Mouse (Mus musculus) MEL (cell line): Measurements from ENCODE around the gene Amhr2. TPM values are rescaled to one million over a fixed set of nuclear protein-coding genes. Genes with fewer than 3 reads are reported as not detected.

Source experiments
- DNase-seq: peaks from one replicate; pipeline ENCODE4 v3.0.0; 2011; ENCODE audit warnings: low read depth, low spot score
- H3K27ac ChIP-seq: 2 replicates; pipeline ENCODE4 v1.5.1; 2012; ENCODE audit warnings: low read depth, mild to moderate bottlenecking, control low read depth, low read length, moderate library complexity; ENCODE audit not compliant: control insufficient read depth
- H3K27me3 ChIP-seq, 2 experiments: fragments of 150-350 bp in 1 of 2; sonication (generic) in 1 of 2; 2 replicates each; pipeline ENCODE4 v1.6.1; 2012; ENCODE audit warnings: low read length in 2 of 2, mild to moderate bottlenecking in 2 of 2, improper control_type of control experiment in 1 of 2, moderate library complexity in 1 of 2; ENCODE audit not compliant: insufficient read depth in 2 of 2, control insufficient read depth in 1 of 2
- H3K36me3 ChIP-seq, 2 experiments: 2 replicates each; pipeline ENCODE4 v1.6.1; 2012 to 2014; ENCODE audit warnings: low read length in 2 of 2, improper control_type of control experiment in 1 of 2, inconsistent platforms in 1 of 2, mild to moderate bottlenecking in 1 of 2; ENCODE audit not compliant: insufficient read depth in 2 of 2, control insufficient read depth in 1 of 2
- H3K4me1 ChIP-seq, 2 experiments: fragments of 150-350 bp in 1 of 2; sonication (generic) in 1 of 2; 2 replicates each; pipeline ENCODE4 v1.6.1; 2012; ENCODE audit warnings: low read length in 2 of 2, improper control_type of control experiment in 1 of 2, mild to moderate bottlenecking in 1 of 2; ENCODE audit not compliant: insufficient read depth in 2 of 2, control insufficient read depth in 1 of 2
- H3K4me3 ChIP-seq, 2 experiments: fragments of 150-350 bp in 1 of 2; sonication (generic) in 1 of 2; 2 replicates each; pipeline ENCODE4 v1.5.1; 2012; ENCODE audit warnings: low read depth in 2 of 2, low read length in 2 of 2, mild to moderate bottlenecking in 2 of 2, moderate library complexity in 2 of 2, control low read depth in 1 of 2, improper control_type of control experiment in 1 of 2; ENCODE audit not compliant: control insufficient read depth in 1 of 2, insufficient read depth in 1 of 2
- H3K79me2 ChIP-seq: 2 replicates; pipeline ENCODE4 v1.6.1; 2012; ENCODE audit warnings: mild to moderate bottlenecking, low read length, moderate library complexity; ENCODE audit not compliant: control insufficient read depth, poor library complexity, insufficient read depth
- H3K9ac ChIP-seq: 2 replicates; pipeline ENCODE4 v1.6.1; 2012; ENCODE audit warnings: low read depth, mild to moderate bottlenecking, control low read depth, low read length, moderate library complexity; ENCODE audit not compliant: control insufficient read depth, poor library complexity, severe bottlenecking
- H3K9me3 ChIP-seq: fragments of 150-350 bp; sonication (generic); replicated peaks from 2 replicates; pipeline ENCODE4 v1.6.1; 2012; ENCODE audit warnings: mild to moderate bottlenecking, low read length, improper control_type of control experiment, moderate library complexity; ENCODE audit not compliant: insufficient read depth
- BHLHE40 ChIP-seq: IDR thresholded peaks from 2 replicates; pipeline ENCODE4 v1.6.1; 2012; ENCODE audit warnings: low read depth, mild to moderate bottlenecking, inconsistent platforms, low read length, improper control_type of control experiment, borderline replicate concordance
- CHD1 ChIP-seq: IDR thresholded peaks from 2 replicates; pipeline ENCODE4 v1.6.1; 2012; ENCODE audit warnings: low read depth, mild to moderate bottlenecking, inconsistent platforms, low read length, improper control_type of control experiment
- CTCF ChIP-seq, 3 experiments: IDR thresholded peaks in 2 of 3; conservative IDR thresholded peaks in 1 of 3; 2 replicates each; pipeline ENCODE4 v1.5.1; 2011 to 2012; ENCODE audit warnings: low read length in 3 of 3, low read depth in 2 of 3, mild to moderate bottlenecking in 2 of 3, improper control_type of control experiment in 1 of 3, inconsistent platforms in 1 of 3, mixed read lengths in 1 of 3, moderate library complexity in 1 of 3; ENCODE audit not compliant: control insufficient read depth in 1 of 3, insufficient read depth in 1 of 3, poor library complexity in 1 of 3, severe bottlenecking in 1 of 3
- E2F4 ChIP-seq: IDR thresholded peaks from 2 replicates; pipeline ENCODE4 v1.6.1; 2011; ENCODE audit warnings: low read depth, low read length, improper control_type of control experiment, borderline replicate concordance
- ELF1 ChIP-seq: IDR thresholded peaks from 2 replicates; pipeline ENCODE4 v1.6.1; 2014; ENCODE audit warnings: low read depth, mild to moderate bottlenecking, inconsistent platforms, low read length, improper control_type of control experiment, moderate library complexity
- GABPA ChIP-seq: IDR thresholded peaks from 2 replicates; pipeline ENCODE4 v1.6.1; 2012; ENCODE audit warnings: low read depth, mild to moderate bottlenecking, inconsistent platforms, low read length, improper control_type of control experiment, moderate library complexity
- GATA1 ChIP-seq: IDR thresholded peaks from 2 replicates; pipeline ENCODE4 v1.6.1; 2011; ENCODE audit warnings: low read depth, low read length, improper control_type of control experiment
- JUND ChIP-seq: IDR thresholded peaks from 2 replicates; pipeline ENCODE4 v1.6.1; 2011; ENCODE audit warnings: low read depth, mild to moderate bottlenecking, improper control_type of control experiment, low read length
- NELFE ChIP-seq: IDR thresholded peaks from 2 replicates; pipeline ENCODE4 v1.6.1; 2011; ENCODE audit warnings: low read depth, low read length, improper control_type of control experiment
- POLR2A ChIP-seq, 2 experiments: IDR thresholded peaks; 2 replicates each; pipeline ENCODE4 v1.6.1; 2011 to 2012; ENCODE audit warnings: low read length in 2 of 2, mild to moderate bottlenecking in 2 of 2, control low read depth in 1 of 2, improper control_type of control experiment in 1 of 2, low read depth in 1 of 2, moderate library complexity in 1 of 2; ENCODE audit not compliant: control insufficient read depth in 1 of 2, insufficient read depth in 1 of 2, poor library complexity in 1 of 2
- POLR2AphosphoS2 ChIP-seq: IDR thresholded peaks from 2 replicates; pipeline ENCODE4 v1.6.1; 2011; ENCODE audit warnings: low read length, improper control_type of control experiment
- RAD21 ChIP-seq: IDR thresholded peaks from 2 replicates; pipeline ENCODE4 v1.6.1; 2011; ENCODE audit warnings: mild to moderate bottlenecking, low read depth, low read length, improper control_type of control experiment
- SMC3 ChIP-seq: IDR thresholded peaks from 2 replicates; pipeline ENCODE4 v1.6.1; 2011; ENCODE audit warnings: low read depth, low read length, improper control_type of control experiment
- TAL1 ChIP-seq: IDR thresholded peaks from 2 replicates; pipeline ENCODE4 v1.6.1; 2012; ENCODE audit warnings: mild to moderate bottlenecking, inconsistent platforms, low read length, moderate library complexity, mixed read lengths
- TBP ChIP-seq: IDR thresholded peaks from 2 replicates; pipeline ENCODE4 v1.8.0; 2011; ENCODE audit warnings: low read depth, low read length, improper control_type of control experiment
- UBTF ChIP-seq: IDR thresholded peaks from 2 replicates; pipeline ENCODE4 v1.6.1; 2012; ENCODE audit warnings: low read depth, mild to moderate bottlenecking, inconsistent platforms, low read length, improper control_type of control experiment, moderate library complexity, borderline replicate concordance; ENCODE audit not compliant: insufficient read depth
- USF2 ChIP-seq, 2 experiments: IDR thresholded peaks; 2 replicates each; pipeline ENCODE4 v1.6.1; 2011 to 2012; ENCODE audit warnings: improper control_type of control experiment in 2 of 2, low read length in 2 of 2, borderline replicate concordance in 1 of 2, inconsistent platforms in 1 of 2, low read depth in 1 of 2, mild to moderate bottlenecking in 1 of 2; ENCODE audit not compliant: insufficient read depth in 1 of 2
- ZC3H11A ChIP-seq: IDR thresholded peaks from 2 replicates; pipeline ENCODE4 v1.6.1; 2012; ENCODE audit warnings: low read depth, mild to moderate bottlenecking, inconsistent platforms, low read length, improper control_type of control experiment
- ZKSCAN1 ChIP-seq: IDR thresholded peaks from 2 replicates; pipeline ENCODE4 v1.6.1; 2012; ENCODE audit warnings: low read depth, mild to moderate bottlenecking, inconsistent platforms, low read length, improper control_type of control experiment, moderate library complexity
- ZNF384 ChIP-seq: IDR thresholded peaks from 2 replicates; pipeline ENCODE4 v1.6.1; 2012; ENCODE audit warnings: low read depth, mild to moderate bottlenecking, inconsistent platforms, low read length, improper control_type of control experiment
- polyA plus RNA-seq, 2 experiments: library from polyadenylated mRNA; stranded (reverse) in 1 of 2; unstranded in 1 of 2; fragments of >175 nt in 1 of 2; fragments of >200 nt in 1 of 2; gene quantifications; 2 replicates each; pipeline versions ENCODE4 v1.2.1 to v1.2.4; 2012; ENCODE audit warnings: low replicate concordance in 2 of 2, low read depth in 1 of 2; ENCODE audit not compliant: insufficient read length in 2 of 2, insufficient read depth in 1 of 2, missing spikeins in 1 of 2
- total RNA-seq: library from RNA; depleted of rRNA; stranded (reverse); fragments of 300-350 nt; gene quantifications from 2 replicates; pipeline ENCODE4 v1.2.3, GENCODE M21; 2012

Amhr2 gene
- total and polyA plus RNA-seq, 3 experiments: 6.9 to 22.7 TPM; not detected in 1

- TF ChIP-seq BHLHE40: 0 out of 2 replicates have a peak, but pooled peaks have one; percentile 32
- TF ChIP-seq NELFE: peak; percentile 52
- no peak for TF ChIP-seq ZC3H11A
- TF ChIP-seq GATA1: no peak
- no peak for TF ChIP-seq CTCF (IDR thresholded peaks at IDR 0.05 in 2 of 3, conservative IDR thresholded peaks at IDR 0.05 in 1 of 3; ENCODE audit: control insufficient read depth in 1 of 3, insufficient read depth in 1 of 3, low read depth in 2 of 3, low read length in 3 of 3, poor library complexity in 1 of 3, severe bottlenecking in 1 of 3)
- TF ChIP-seq UBTF: 0 out of 2 replicates have a peak, but pooled peaks have one; percentile 37
- no peak for TF ChIP-seq JUND
- TF ChIP-seq ZKSCAN1: no peak
Observed at GRCm38 (mm10) chr15:102406196-102406911, 38.8 kb upstream of the Amhr2 start (continued).

- no peaks in the 10 kb centered on the region for H3K27me3 ChIP-seq
- peaks cover 5 to 21% of the 10 kb centered on the region in 2 experiments; a peak in 3 of 4 replicates for H3K4me1 ChIP-seq
- H3K27ac ChIP-seq: peak overlapping the region; percentile 44
- peaks cover 38% of the 10 kb centered on the region for H3K79me2 ChIP-seq
- no peak for DNase-seq
- peak overlapping the region; percentile 50 to 59 for H3K4me3 ChIP-seq
- no peaks in the 10 kb centered on the region for H3K9me3 ChIP-seq
- peak overlapping the region; percentile 65 for H3K9ac ChIP-seq
- peaks cover 8 to 41% of the 10 kb centered on the region in 2 experiments for H3K36me3 ChIP-seq
- TF ChIP-seq POLR2AphosphoS2 (no peak), POLR2A (IDR thresholded peaks at IDR 0.05; ENCODE audit: control insufficient read depth in 1 of 2, insufficient read depth in 1 of 2, low read depth in 1 of 2, low read length in 2 of 2, poor library complexity in 1 of 2) (0 out of 4 replicates have a peak, but pooled peaks of 1 of the 2 experiments have one; percentile 6), ZNF384 (peak; percentile 73; the same call in 1 of the 2 replicates), E2F4 (no peak), TBP (no peak)
Observed at GRCm38 (mm10) chr15:102406912-102407580, 38.1 kb upstream of the Amhr2 start.

- Histone ChIP-seq H3K27me3 (no peaks in the 10 kb centered on the region), H3K4me3 (no peak overlapping the region), H3K9me3 (no peaks in the 10 kb centered on the region), H3K27ac (no peak overlapping the region), H3K4me1 (peaks cover 5 to 21% of the 10 kb centered on the region in 2 experiments; a peak in 3 of 4 replicates), H3K79me2 (peaks cover 43% of the 10 kb centered on the region), H3K36me3 (peaks cover 8 to 44% of the 10 kb centered on the region in 2 experiments), H3K9ac (no peak overlapping the region)
- DNase-seq: no peak
- TF ChIP-seq TAL1 (no peak), ZKSCAN1 (no peak), UBTF (no peak), RAD21 (no peak), POLR2A (IDR thresholded peaks at IDR 0.05; ENCODE audit: control insufficient read depth in 1 of 2, insufficient read depth in 1 of 2, low read depth in 1 of 2, low read length in 2 of 2, poor library complexity in 1 of 2) (no peak), CTCF (IDR thresholded peaks at IDR 0.05 in 2 of 3, conservative IDR thresholded peaks at IDR 0.05 in 1 of 3; ENCODE audit: control insufficient read depth in 1 of 3, insufficient read depth in 1 of 3, low read depth in 2 of 3, low read length in 3 of 3, poor library complexity in 1 of 3, severe bottlenecking in 1 of 3) (peak in 2 of 3 experiments; percentile 16 to 18; a peak in 2 of 6 replicates), USF2 (IDR thresholded peaks at IDR 0.05; ENCODE audit: borderline replicate concordance in 1 of 2, insufficient read depth in 1 of 2, low read depth in 1 of 2, low read length in 2 of 2) (no peak), SMC3 (no peak), CHD1 (no peak), ZC3H11A (no peak), NELFE (peak; percentile 13; the same call in 1 of the 2 replicates), GABPA (no peak), GATA1 (no peak), ELF1 (no peak)
Observed at GRCm38 (mm10) chr15:102407681-102408557, 37.2 kb upstream of the Amhr2 start.
